Mouse (Mus musculus): ENCODE data around the gene Cpeb3.

- no peak for TF ChIP-seq CTCF (IDR thresholded peaks at IDR 0.05; ENCODE audit: control insufficient read depth, insufficient read depth, low read length)
- no peak for TF ChIP-seq POLR2A (IDR thresholded peaks at IDR 0.05; ENCODE audit: borderline replicate concordance, control insufficient read depth, low read depth, low read length)
Measured at GRCm38 (mm10) chr19:37076646-37077045, 131.8 kb downstream of the Cpeb3 start.

Measured in bone marrow, adult 2 months (tissue).